Mouse (Mus musculus) heart, embryonic 11.5 days (tissue): Measurements from ENCODE around the gene Zswim8. TPM values are rescaled to one million over a fixed set of nuclear protein-coding genes. Genes with fewer than 3 reads are reported as not detected.

ENCODE experiments used
- ATAC-seq: fragments of 200-750 bp; cut with Nextera tagmentation; replicated peaks from 2 replicates; pipeline ENCODE4 v1.8.0; 2017; ENCODE audit warnings: moderate library complexity; ENCODE audit not compliant: insufficient number of reproducible peaks, low FRiP score, low TSS enrichment
- H3K27ac ChIP-seq: fragments of 300-500 bp; sonication (generic); 2 replicates; pipeline ENCODE4 v1.5.1; 2014; ENCODE audit warnings: mild to moderate bottlenecking, low read depth, low read length
- H3K27me3 ChIP-seq: fragments of 300-500 bp; sonication (generic); 2 replicates; pipeline ENCODE4 v1.6.1; 2014; ENCODE audit warnings: mild to moderate bottlenecking, low read length, mixed read lengths; ENCODE audit not compliant: control insufficient read depth, insufficient read depth
- H3K36me3 ChIP-seq: fragments of 300-500 bp; sonication (generic); 2 replicates; pipeline ENCODE4 v1.6.1; 2014; ENCODE audit warnings: mild to moderate bottlenecking, low read length, moderate library complexity, mixed read lengths; ENCODE audit not compliant: control insufficient read depth, insufficient read depth
- H3K4me1 ChIP-seq: fragments of 300-500 bp; sonication (generic); 2 replicates; pipeline ENCODE4 v1.6.1; 2014; ENCODE audit warnings: low read length; ENCODE audit not compliant: control insufficient read depth, insufficient read depth
- H3K4me2 ChIP-seq: fragments of 300-500 bp; sonication (generic); 2 replicates; pipeline ENCODE4 v1.6.1; 2014; ENCODE audit warnings: mild to moderate bottlenecking, moderate library complexity
- H3K4me3 ChIP-seq: fragments of 300-500 bp; sonication (generic); 2 replicates; pipeline ENCODE4 v1.5.1; 2014; ENCODE audit warnings: low read depth, low read length
- H3K9ac ChIP-seq: fragments of 300-500 bp; sonication (generic); 2 replicates; pipeline ENCODE4 v1.6.1; 2014; ENCODE audit warnings: mild to moderate bottlenecking, low read depth, low read length, moderate library complexity
- H3K9me3 ChIP-seq: fragments of 300-500 bp; sonication (generic); replicated peaks from 2 replicates; pipeline ENCODE4 v1.6.1; 2016; ENCODE audit warnings: low read length; ENCODE audit not compliant: control insufficient read depth
- WGBS: fragments of 180-500 bp; shearing (Covaris S2); extraction: QIAGEN DNeasy Blood & Tissue Kit; methylation state at CpG from one replicate; pipeline ENCODE4 v1.1.7; 2014; ENCODE audit not compliant: insufficient replicate concordance; 5-methylcytosine and 5-hydroxymethylcytosine counted together
- polyA plus RNA-seq: library from polyadenylated mRNA; unstranded; fragments of >200 nt; fragmentation: Nextera tagmentation; extraction: Ambion mirVana; gene quantifications from 2 replicates; pipeline ENCODE4 v1.2.1, GENCODE M21; 2014

Zswim8 gene
- 23.4 and 24.1 TPM in 2 replicates for polyA plus RNA-seq

DNA sequence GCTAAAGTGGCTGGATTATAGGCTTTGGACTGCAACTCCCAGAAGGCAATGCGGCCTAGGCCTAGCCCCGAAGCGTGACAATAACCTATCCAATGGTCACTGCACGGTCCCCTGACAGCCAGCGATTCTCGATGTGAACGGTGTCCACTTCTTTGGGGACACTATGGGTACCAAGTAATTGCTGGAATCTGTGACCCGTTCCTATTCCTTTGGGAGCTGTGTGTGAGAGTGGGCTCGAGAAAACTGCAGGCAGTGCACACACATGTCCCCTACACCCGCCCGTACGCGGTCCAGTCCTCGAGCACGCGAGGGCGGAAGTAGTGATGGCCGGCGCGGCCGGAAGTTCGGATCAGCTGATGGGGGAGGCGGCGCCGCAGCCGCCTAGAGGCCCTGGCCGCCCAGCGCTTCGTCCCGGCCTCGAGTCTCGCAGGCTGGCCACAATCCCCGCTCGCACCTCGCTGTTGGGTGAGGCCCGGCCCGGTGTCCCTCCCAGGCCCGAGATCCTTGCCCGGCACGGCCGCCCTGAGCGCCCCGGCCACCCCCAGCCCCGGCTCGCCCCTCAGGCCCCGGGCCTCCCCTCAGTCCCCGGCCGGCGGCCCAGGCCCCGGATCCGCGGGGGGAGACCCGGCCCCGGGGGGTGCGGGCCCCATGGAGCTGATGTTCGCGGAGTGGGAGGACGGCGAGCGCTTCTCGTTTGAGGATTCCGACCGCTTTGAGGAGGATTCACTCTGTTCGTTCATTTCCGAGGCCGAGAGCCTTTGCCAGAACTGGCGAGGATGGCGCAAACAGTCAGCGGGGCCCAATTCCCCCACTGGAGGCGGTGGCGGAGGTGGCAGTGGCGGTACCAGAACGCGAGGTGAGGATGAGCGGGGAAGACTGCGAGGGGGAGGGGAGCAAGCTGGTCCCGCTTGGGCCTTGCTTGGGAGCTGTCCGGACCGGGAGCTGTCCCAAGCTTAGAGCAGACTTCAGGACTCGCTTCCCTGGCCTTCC lies at the start of gene Zswim8:
Zswim8 (plus strand) TSS at position 352 of the 990 bp plus-strand sequence.
- Histone ChIP-seq H3K4me2 (peak within 1 kb of the TSS; percentile 85), H3K36me3 (peaks cover 15% of the 10 kb centered on the region), H3K27me3 (no peaks in the 10 kb centered on the region), H3K4me1 (peaks cover 11% of the 10 kb centered on the region), H3K4me3 (peak within 1 kb of the TSS; percentile 99), H3K27ac (peak within 1 kb of the TSS; percentile 88), H3K9me3 (no peaks in the 10 kb centered on the region), H3K9ac (peak within 1 kb of the TSS; percentile 99)
- under 1% methylated on average over 74 of the region's 80 CpGs for WGBS
- ATAC-seq: peak; percentile 89

GRCm38 (mm10) chr14:20658326-20658725 lies 49.0 kb upstream of the Zswim8 start:
- no peak overlapping the region for H3K4me3 ChIP-seq
- H3K9me3 ChIP-seq: no peaks in the 10 kb centered on the region
- no peaks in the 10 kb centered on the region for H3K27me3 ChIP-seq
- peaks cover 30% of the 10 kb centered on the region for H3K4me1 ChIP-seq
- no peak overlapping the region for H3K4me2 ChIP-seq
- no peak overlapping the region for H3K9ac ChIP-seq
- H3K36me3 ChIP-seq: no peaks in the 10 kb centered on the region
- ATAC-seq: no peak
- no peak overlapping the region for H3K27ac ChIP-seq

DNA sequence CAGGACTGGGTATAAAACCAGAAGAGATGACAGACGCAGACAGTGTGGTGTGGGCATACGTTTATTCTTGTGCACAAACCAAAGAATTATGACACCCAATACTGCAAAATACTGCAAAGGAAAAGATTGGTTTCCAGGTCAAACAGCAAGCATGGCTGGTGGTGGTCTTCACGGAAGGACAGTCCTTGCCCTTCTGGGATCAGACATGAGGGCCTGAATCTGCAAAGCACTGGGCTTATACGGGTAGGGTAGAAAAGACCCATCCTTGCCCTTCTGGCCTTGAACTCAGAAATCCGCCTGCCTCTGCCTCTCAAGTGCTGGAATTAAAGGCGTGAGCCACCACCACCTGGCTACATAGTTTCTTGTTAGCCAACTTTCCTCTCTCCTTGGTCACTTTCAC lies 48.5 kb upstream of the Zswim8 start:
- no peak for ATAC-seq

DNA sequence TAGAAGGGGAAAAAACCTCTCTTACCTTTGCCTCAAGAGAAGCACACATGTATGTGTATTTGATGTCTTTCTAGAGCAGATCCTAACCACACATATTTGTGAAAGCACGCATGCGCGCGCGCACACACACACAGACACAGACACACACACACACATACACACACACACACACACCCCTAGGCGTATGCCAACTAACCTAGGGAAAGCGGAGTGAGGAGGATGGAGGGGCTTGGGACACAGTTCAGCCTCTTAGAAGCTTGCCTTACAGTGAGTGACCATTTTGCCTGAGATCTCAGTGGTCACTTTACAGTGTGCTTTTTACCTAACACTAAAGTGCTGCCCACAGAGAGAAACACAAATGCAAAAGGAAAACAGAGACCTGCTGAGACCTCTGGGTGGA lies 47.7 kb upstream of the Zswim8 start:
- Histone ChIP-seq H3K9me3 (no peaks in the 10 kb centered on the region), H3K27me3 (no peaks in the 10 kb centered on the region), H3K4me3 (no peak overlapping the region), H3K36me3 (no peaks in the 10 kb centered on the region), H3K27ac (peak overlapping the region; percentile 7; the same call in 1 of the 2 replicates), H3K4me2 (no peak overlapping the region), H3K9ac (no peak overlapping the region; the same call in 1 of the 2 replicates), H3K4me1 (peaks cover 30% of the 10 kb centered on the region)
- ATAC-seq: no peak
- 90% methylated on average over 7 of the region's 7 CpGs for WGBS

More for the DNA sequence above, 48.5 kb upstream of the Zswim8 start:
- Histone ChIP-seq H3K9ac (no peak overlapping the region), H3K36me3 (no peaks in the 10 kb centered on the region), H3K4me1 (peaks cover 30% of the 10 kb centered on the region), H3K27me3 (no peaks in the 10 kb centered on the region), H3K4me3 (no peak overlapping the region), H3K27ac (no peak overlapping the region), H3K4me2 (no peak overlapping the region), H3K9me3 (no peaks in the 10 kb centered on the region)
- 71% methylated on average over 6 of the region's 6 CpGs for WGBS

- Histone ChIP-seq H3K27ac (peak overlapping the region; percentile 97), H3K36me3 (no peaks in the 10 kb centered on the region), H3K9me3 (no peaks in the 10 kb centered on the region), H3K4me3 (peak overlapping the region; percentile 52), H3K9ac (peak overlapping the region; percentile 87), H3K4me1 (peaks cover 32% of the 10 kb centered on the region), H3K27me3 (no peaks in the 10 kb centered on the region), H3K4me2 (peak overlapping the region; percentile 92)
- 2% methylated on average over 52 of the region's 52 CpGs for WGBS
- ATAC-seq: peak; percentile 33; the same call in 1 of the 2 replicates
Measured at GRCm38 (mm10) chr14:20660827-20661660, 46.3 kb upstream of the Zswim8 start.

- ATAC-seq: no peak; the same call in 1 of the 2 replicates
- peak overlapping the region; percentile 92 for H3K4me2 ChIP-seq
- H3K27ac ChIP-seq: peak overlapping the region; percentile 97
- H3K9ac ChIP-seq: peak overlapping the region; percentile 87
- WGBS: 9% methylated on average over 19 of the region's 19 CpGs
- H3K27me3 ChIP-seq: no peaks in the 10 kb centered on the region
- peaks cover 28% of the 10 kb centered on the region for H3K4me1 ChIP-seq
- H3K9me3 ChIP-seq: no peaks in the 10 kb centered on the region
- H3K36me3 ChIP-seq: no peaks in the 10 kb centered on the region
- peak overlapping the region; percentile 52 for H3K4me3 ChIP-seq
Measured at GRCm38 (mm10) chr14:20661661-20662331, 45.6 kb upstream of the Zswim8 start.

DNA sequence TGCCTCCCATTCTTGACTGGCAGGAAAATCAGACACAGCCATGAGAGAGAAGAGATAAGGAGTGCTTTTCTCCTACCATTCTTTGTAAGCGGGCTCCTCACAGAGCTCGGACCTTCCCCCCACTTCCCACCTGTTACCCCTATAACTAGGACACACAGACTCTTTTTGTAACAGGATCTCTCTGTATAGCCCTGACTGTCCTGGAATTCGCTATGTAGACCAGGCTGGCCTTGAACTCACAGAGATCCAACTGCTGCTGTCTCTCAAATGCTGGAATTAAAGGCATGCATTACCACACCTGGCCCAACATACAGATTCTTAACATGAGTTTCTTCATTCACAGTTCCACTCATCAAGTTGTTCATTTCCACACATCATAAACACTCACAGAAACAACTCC lies 44.6 kb upstream of the Zswim8 start:
- no peaks in the 10 kb centered on the region for H3K27me3 ChIP-seq
- H3K4me2 ChIP-seq: peak overlapping the region; percentile 92
- H3K36me3 ChIP-seq: no peaks in the 10 kb centered on the region
- ATAC-seq: no peak
- peaks cover 27% of the 10 kb centered on the region for H3K4me1 ChIP-seq
- H3K9me3 ChIP-seq: no peaks in the 10 kb centered on the region
- H3K9ac ChIP-seq: peak overlapping the region; percentile 87
- peak overlapping the region; percentile 97 for H3K27ac ChIP-seq
- WGBS: 38% methylated on average over 3 of the region's 3 CpGs
- H3K4me3 ChIP-seq: peak overlapping the region; percentile 52

DNA sequence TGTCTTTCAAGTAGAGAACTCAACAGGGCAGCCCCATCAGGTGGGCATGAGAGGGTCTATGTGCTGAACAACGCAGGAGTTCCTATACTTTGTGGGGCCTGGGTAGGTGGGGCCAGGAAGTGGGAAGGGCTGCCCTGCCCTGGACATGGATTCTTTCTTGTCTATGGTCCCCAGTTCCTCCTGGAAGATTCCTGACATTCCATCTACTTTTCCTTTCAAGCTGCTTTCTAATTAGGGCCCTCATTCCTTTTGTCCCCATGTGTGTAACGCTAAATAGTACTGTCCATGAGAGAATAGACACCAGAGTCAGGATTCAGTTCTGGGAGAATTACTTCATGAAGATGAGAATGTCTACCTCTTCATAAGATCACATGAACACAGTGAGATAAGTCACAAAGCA lies 43.8 kb upstream of the Zswim8 start:
- Histone ChIP-seq H3K27me3 (no peaks in the 10 kb centered on the region), H3K27ac (peak overlapping the region; percentile 97), H3K4me3 (peak overlapping the region; percentile 52), H3K9ac (peak overlapping the region; percentile 87), H3K9me3 (no peaks in the 10 kb centered on the region), H3K4me2 (peak overlapping the region; percentile 92), H3K4me1 (peaks cover 27% of the 10 kb centered on the region), H3K36me3 (no peaks in the 10 kb centered on the region)
- 18% methylated on average over 2 of the region's 2 CpGs for WGBS
- ATAC-seq: no peak
